Mouse (Mus musculus): ENCODE data around the gene Tesc. TPM values are rescaled to one million over a fixed set of nuclear protein-coding genes. Genes with fewer than 3 reads are reported as not detected.

The Tesc gene
- polyA plus RNA-seq, 1 experiment from 2014 or later: 4.0 TPM

DNA sequence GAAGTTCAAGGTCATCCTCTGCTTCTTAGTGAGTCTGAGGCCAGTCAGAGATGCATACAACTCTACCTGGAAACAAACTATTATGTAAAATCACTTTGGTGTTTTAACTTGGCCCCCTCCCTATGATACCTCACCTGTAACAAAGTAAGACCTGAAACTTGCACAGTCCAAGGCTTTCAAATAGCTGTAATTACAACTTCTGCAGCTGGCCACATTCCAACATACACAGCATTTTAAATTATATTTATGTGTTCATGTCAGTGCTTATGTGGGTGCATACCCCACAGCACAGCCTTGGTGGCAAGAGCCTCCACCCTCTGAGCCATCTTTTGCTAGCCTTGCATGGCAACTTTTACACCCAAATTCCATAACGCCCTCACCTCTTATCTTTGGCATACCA lies 7.1 kb downstream of the Tesc start:
- WGBS: 91% methylated on average over 1 of the region's 1 CpGs
- no peaks in the 10 kb centered on the region for H3K36me3 ChIP-seq (ENCODE audit: control insufficient read depth, insufficient read depth, low read length)
- H3K4me3 ChIP-seq (ENCODE audit: low read length): no peak overlapping the region
- H3K9me3 ChIP-seq (ENCODE audit: control insufficient read depth, low read length): no peaks in the 10 kb centered on the region
- peaks cover 4% of the 10 kb centered on the region; the same call in 1 of the 2 replicates for H3K27me3 ChIP-seq (replicated peaks; ENCODE audit: control insufficient read depth, insufficient read depth, low read length)
- H3K4me2 ChIP-seq (ENCODE audit: low read depth, low read length): no peak overlapping the region
- ATAC-seq: no peak
- H3K4me1 ChIP-seq (ENCODE audit: control insufficient read depth, insufficient read depth, low read length): peaks cover 4% of the 10 kb centered on the region; the same call in 1 of the 2 replicates
- no peak overlapping the region for H3K27ac ChIP-seq (ENCODE audit: low read length)
- H3K9ac ChIP-seq (ENCODE audit: low read depth, low read length): no peak overlapping the region

DNA sequence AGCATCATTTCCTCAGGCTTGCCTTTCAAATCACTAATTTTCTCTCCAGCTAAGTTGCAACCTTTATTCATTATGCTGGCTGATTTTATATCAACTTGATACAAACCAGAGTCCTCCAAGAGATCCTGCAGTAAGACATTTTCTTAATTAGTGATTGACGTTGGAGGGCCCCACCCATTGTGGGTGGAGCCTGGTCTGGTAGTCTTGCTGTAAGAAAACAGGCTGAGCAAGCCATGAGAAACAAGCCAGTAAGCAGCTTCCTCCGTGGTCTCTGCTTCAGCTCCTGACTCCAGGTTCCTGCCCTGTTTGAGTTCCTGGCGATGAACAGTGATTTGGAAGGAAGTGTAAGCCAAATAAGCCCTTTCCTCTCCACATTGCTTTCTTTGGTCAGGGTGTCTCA lies 8.2 kb downstream of the Tesc start:
- Histone ChIP-seq H3K4me1 (ENCODE audit: control insufficient read depth, insufficient read depth, low read length) (peaks cover 4% of the 10 kb centered on the region; the same call in 1 of the 2 replicates), H3K27me3 (replicated peaks; ENCODE audit: control insufficient read depth, insufficient read depth, low read length) (no peaks in the 10 kb centered on the region), H3K4me2 (ENCODE audit: low read depth, low read length) (no peak overlapping the region), H3K9ac (ENCODE audit: low read depth, low read length) (no peak overlapping the region), H3K36me3 (ENCODE audit: control insufficient read depth, insufficient read depth, low read length) (no peaks in the 10 kb centered on the region), H3K4me3 (ENCODE audit: low read length) (no peak overlapping the region), H3K9me3 (ENCODE audit: control insufficient read depth, low read length) (no peaks in the 10 kb centered on the region), H3K27ac (ENCODE audit: low read length) (no peak overlapping the region)
- 52% methylated on average over 3 of the region's 3 CpGs for WGBS
- ATAC-seq: no peak

DNA sequence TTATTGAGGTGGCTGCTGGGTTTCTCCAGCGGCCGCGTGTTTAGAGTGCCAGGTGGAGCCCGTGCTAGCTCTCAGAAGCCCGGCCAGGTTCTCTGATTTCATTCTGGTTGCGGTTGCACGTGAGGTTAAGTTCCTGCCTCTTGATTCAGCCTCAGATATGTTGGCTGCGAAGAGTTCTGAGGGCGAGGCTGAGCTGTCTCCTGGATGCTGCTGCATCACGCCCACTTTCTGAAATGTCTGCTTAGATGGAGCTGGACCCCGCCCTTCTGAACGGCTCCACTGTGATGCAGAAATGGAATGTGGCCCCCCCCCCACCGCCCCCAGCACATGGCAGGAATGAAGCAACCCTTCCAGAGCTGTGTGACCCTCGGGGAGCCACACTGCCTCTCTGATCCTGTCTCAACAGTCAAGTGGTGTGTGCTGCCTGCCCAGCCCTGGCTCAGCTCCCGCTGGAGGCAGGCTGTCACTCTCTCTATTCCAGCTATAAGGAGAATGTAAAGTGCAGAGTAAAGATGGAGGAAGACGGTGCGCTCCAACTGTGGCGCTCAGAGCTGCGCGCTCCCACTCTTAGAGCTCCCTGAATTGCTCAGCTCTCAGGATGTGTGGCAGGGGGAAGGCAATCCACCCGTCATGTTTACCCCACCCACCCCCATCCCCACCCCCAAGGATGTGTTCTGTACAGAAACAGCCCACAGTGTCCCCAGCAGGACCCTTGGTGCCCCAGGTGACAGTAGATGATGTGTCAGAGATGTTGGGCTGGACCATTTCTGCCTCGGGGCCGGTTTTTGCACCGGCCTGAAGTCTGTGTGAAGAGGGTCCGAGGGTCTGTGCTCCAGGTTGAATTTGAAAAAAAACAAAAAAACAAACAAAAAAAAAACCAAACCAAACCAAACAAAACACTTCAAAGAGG lies 9.6 kb downstream of the Tesc start:
- Histone ChIP-seq H3K27ac (ENCODE audit: low read length) (no peak overlapping the region), H3K36me3 (ENCODE audit: control insufficient read depth, insufficient read depth, low read length) (no peaks in the 10 kb centered on the region), H3K9me3 (ENCODE audit: control insufficient read depth, low read length) (no peaks in the 10 kb centered on the region), H3K4me1 (ENCODE audit: control insufficient read depth, insufficient read depth, low read length) (peaks cover 4% of the 10 kb centered on the region; the same call in 1 of the 2 replicates), H3K4me3 (ENCODE audit: low read length) (no peak overlapping the region), H3K9ac (ENCODE audit: low read depth, low read length) (0 out of 2 replicates have a peak overlapping the region, but pooled peaks have one; percentile 2), H3K4me2 (ENCODE audit: low read depth, low read length) (0 out of 2 replicates have a peak overlapping the region, but pooled peaks have one; percentile 4), H3K27me3 (replicated peaks; ENCODE audit: control insufficient read depth, insufficient read depth, low read length) (no peaks in the 10 kb centered on the region)
- ATAC-seq: no peak
- WGBS: 39% methylated on average over 25 of the region's 25 CpGs

DNA sequence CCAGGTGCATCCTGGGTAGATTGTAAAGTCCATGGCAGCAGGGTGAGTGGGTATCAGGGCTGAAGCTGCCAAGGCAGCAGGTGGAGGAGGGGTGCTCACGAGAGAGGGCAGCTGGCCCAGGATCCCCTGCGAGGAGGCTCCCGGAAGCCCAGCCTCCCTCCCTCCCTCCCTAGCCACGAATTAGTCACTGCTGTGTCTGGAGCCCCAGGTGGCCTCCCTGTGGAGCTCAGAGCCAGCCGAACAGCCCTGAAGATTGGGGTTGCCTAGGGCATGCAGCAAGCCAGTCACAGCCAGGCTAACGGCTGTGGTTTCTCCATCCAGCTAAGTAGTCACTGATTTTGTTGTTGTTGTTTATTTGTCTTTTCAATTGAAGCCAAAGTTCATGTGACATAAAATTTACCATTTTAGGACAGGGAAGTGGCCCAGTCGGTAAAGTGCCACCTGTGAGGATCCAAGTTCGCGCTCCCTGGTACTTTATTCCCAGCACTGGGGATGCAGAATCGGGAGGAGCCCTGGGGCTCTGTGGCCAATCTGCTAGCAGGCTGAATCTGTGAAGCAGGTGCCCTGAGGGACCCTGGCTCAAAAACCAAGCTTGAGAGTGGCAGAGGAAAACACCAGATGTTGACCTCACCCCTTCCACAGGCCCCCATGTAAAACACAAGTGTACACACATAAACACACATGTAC lies 10.4 kb downstream of the Tesc start:
- H3K9me3 ChIP-seq (ENCODE audit: control insufficient read depth, low read length): no peaks in the 10 kb centered on the region
- no peaks in the 10 kb centered on the region for H3K36me3 ChIP-seq (ENCODE audit: control insufficient read depth, insufficient read depth, low read length)
- peak; percentile 65; the same call in 1 of the 2 replicates for ATAC-seq
- no peak overlapping the region for H3K27ac ChIP-seq (ENCODE audit: low read length)
- no peak overlapping the region for H3K4me3 ChIP-seq (ENCODE audit: low read length)
- H3K9ac ChIP-seq (ENCODE audit: low read depth, low read length): 0 out of 2 replicates have a peak overlapping the region, but pooled peaks have one; percentile 2
- H3K27me3 ChIP-seq (replicated peaks; ENCODE audit: control insufficient read depth, insufficient read depth, low read length): no peaks in the 10 kb centered on the region
- 0 out of 2 replicates have a peak overlapping the region, but pooled peaks have one; percentile 4 for H3K4me2 ChIP-seq (ENCODE audit: low read depth, low read length)
- WGBS: 13% methylated on average over 10 of the region's 10 CpGs
- H3K4me1 ChIP-seq (ENCODE audit: control insufficient read depth, insufficient read depth, low read length): peaks cover 4% of the 10 kb centered on the region; the same call in 1 of the 2 replicates

DNA sequence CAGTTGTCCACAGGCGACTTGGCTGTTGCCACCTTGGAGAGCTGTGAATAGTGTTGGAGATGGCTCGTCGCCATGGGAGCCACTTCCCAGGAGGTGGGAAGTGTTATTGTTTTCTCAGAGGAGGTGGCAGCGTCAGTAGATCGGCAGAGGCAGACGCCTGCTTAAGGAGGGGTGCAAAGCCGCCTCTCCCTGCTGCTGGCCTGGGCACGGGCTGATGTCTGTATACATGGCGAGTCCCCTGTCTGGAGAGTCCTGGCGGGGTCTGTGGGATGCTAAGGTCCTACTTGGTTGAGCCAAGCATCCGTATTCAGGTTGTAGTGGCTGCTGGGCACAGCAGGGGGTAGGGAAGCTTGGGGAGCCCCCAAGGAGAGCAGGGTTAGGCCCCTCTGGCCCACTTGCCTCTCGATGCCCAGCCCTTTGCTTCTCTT lies 11.7 kb downstream of the Tesc start:
- H3K27ac ChIP-seq (ENCODE audit: low read length): no peak overlapping the region

DNA sequence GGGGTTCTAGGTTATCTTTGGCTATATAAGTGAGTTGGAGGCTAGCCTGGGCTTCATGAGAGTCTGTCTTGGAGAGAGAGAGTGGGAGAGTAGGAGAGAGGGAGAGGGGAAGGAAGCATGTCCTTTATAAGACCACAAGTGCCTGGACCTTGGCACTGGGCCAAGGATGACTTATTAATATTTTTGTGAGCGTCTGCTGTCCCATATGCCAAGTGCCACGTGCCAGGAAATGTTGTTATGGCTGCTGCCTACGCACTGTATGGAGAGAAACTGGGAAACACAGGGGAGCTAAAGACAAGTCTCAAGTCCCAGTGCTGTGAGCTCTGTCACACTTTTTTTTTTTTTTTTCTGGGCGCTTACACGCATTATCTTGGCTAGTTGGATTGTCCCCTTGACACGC lies 15.1 kb downstream of the Tesc start:
- no peak overlapping the region for H3K4me2 ChIP-seq (ENCODE audit: low read depth, low read length)
- H3K4me1 ChIP-seq (ENCODE audit: control insufficient read depth, insufficient read depth, low read length): peaks cover 4% of the 10 kb centered on the region; the same call in 1 of the 2 replicates
- ATAC-seq: no peak
- H3K27ac ChIP-seq (ENCODE audit: low read length): no peak overlapping the region
- no peak overlapping the region for H3K9ac ChIP-seq (ENCODE audit: low read depth, low read length)
- H3K4me3 ChIP-seq (ENCODE audit: low read length): no peak overlapping the region
- 80% methylated on average over 6 of the region's 6 CpGs for WGBS
- no peaks in the 10 kb centered on the region for H3K36me3 ChIP-seq (ENCODE audit: control insufficient read depth, insufficient read depth, low read length)
- no peaks in the 10 kb centered on the region for H3K9me3 ChIP-seq (ENCODE audit: control insufficient read depth, low read length)
- H3K27me3 ChIP-seq (replicated peaks; ENCODE audit: control insufficient read depth, insufficient read depth, low read length): no peaks in the 10 kb centered on the region

More for the DNA sequence above, 11.7 kb downstream of the Tesc start:
- no peak for ATAC-seq
- Histone ChIP-seq H3K4me3 (ENCODE audit: low read length) (no peak overlapping the region), H3K4me2 (ENCODE audit: low read depth, low read length) (no peak overlapping the region), H3K36me3 (ENCODE audit: control insufficient read depth, insufficient read depth, low read length) (no peaks in the 10 kb centered on the region), H3K27me3 (replicated peaks; ENCODE audit: control insufficient read depth, insufficient read depth, low read length) (no peaks in the 10 kb centered on the region), H3K9ac (ENCODE audit: low read depth, low read length) (no peak overlapping the region), H3K9me3 (ENCODE audit: control insufficient read depth, low read length) (no peaks in the 10 kb centered on the region), H3K4me1 (ENCODE audit: control insufficient read depth, insufficient read depth, low read length) (peaks cover 4% of the 10 kb centered on the region; the same call in 1 of the 2 replicates)
- WGBS: 46% methylated on average over 12 of the region's 12 CpGs

DNA sequence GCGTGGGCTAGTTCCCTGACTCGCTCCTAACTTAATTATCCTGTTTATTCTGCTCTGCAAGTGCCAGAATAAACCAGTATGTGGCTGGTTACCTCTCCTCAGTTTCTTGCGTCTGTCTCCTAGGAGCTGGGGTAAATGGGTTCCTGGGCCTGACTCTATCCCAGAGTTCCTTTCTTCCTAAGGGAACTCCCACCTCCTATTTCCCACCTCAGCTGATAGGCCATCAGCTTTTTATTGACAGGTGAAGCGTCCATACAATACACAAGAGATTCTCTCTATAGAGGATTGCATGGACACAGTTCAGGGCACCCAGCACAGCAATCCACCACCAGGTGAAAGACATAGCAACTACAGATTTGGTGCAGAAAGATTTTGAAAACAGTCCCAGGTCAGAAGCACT lies 16.2 kb downstream of the Tesc start:
- no peak overlapping the region for H3K9ac ChIP-seq (ENCODE audit: low read depth, low read length)
- H3K4me1 ChIP-seq (ENCODE audit: control insufficient read depth, insufficient read depth, low read length): no peaks in the 10 kb centered on the region
- H3K27me3 ChIP-seq (replicated peaks; ENCODE audit: control insufficient read depth, insufficient read depth, low read length): no peaks in the 10 kb centered on the region
- no peak overlapping the region for H3K27ac ChIP-seq (ENCODE audit: low read length)
- 81% methylated on average over 4 of the region's 4 CpGs for WGBS
- H3K36me3 ChIP-seq (ENCODE audit: control insufficient read depth, insufficient read depth, low read length): no peaks in the 10 kb centered on the region
- no peak overlapping the region for H3K4me2 ChIP-seq (ENCODE audit: low read depth, low read length)
- no peak overlapping the region for H3K4me3 ChIP-seq (ENCODE audit: low read length)
- ATAC-seq: no peak
- no peaks in the 10 kb centered on the region for H3K9me3 ChIP-seq (ENCODE audit: control insufficient read depth, low read length)

DNA sequence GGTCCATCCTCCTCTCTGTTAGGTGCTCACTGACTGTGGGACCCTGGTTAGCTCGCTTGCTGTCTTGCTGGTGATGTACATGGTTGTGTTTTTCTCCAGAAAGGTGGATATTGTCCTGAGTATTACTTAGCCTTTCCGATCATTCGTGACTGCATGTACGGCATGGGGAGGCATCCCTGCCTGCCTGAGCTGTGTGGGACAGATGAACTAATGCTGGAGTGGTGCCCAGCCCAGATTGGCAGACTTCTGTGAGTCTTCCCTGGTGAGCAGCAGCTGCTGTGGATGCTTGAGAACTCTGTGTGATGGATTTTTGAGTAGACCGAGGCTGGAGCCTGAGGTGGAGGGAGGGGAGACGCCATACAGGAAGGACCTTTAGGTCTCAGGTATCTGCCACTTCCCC lies 17.4 kb downstream of the Tesc start:
- Histone ChIP-seq H3K9me3 (ENCODE audit: control insufficient read depth, low read length) (no peaks in the 10 kb centered on the region), H3K36me3 (ENCODE audit: control insufficient read depth, insufficient read depth, low read length) (no peaks in the 10 kb centered on the region), H3K4me2 (ENCODE audit: low read depth, low read length) (no peak overlapping the region), H3K4me3 (ENCODE audit: low read length) (no peak overlapping the region), H3K27me3 (replicated peaks; ENCODE audit: control insufficient read depth, insufficient read depth, low read length) (no peaks in the 10 kb centered on the region), H3K9ac (ENCODE audit: low read depth, low read length) (no peak overlapping the region), H3K27ac (ENCODE audit: low read length) (no peak overlapping the region), H3K4me1 (ENCODE audit: control insufficient read depth, insufficient read depth, low read length) (no peaks in the 10 kb centered on the region)
- 85% methylated on average over 6 of the region's 6 CpGs for WGBS
- no peak for ATAC-seq

DNA sequence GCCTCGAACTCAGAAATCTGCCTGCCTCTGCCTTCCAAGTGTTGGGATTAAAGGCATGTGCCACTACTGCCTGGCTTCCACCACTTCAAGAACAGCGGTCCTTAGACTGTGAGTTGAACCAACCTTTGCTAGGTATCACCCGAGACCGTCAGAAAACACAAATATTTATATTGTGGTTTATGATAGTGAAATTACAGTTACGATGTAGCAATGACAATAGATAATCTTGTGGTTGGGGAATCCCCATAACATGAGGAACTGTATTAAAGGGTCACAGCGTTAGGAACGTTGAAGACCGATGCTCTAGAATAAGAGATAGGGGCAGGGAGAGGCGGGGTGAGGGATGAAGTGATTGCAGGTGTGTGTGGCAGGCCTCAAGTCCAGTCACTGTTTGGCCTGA lies 17.8 kb downstream of the Tesc start:
- Histone ChIP-seq H3K9ac (ENCODE audit: low read depth, low read length) (no peak overlapping the region), H3K4me2 (ENCODE audit: low read depth, low read length) (no peak overlapping the region), H3K4me1 (ENCODE audit: control insufficient read depth, insufficient read depth, low read length) (no peaks in the 10 kb centered on the region), H3K27ac (ENCODE audit: low read length) (no peak overlapping the region), H3K9me3 (ENCODE audit: control insufficient read depth, low read length) (no peaks in the 10 kb centered on the region), H3K36me3 (ENCODE audit: control insufficient read depth, insufficient read depth, low read length) (no peaks in the 10 kb centered on the region), H3K27me3 (replicated peaks; ENCODE audit: control insufficient read depth, insufficient read depth, low read length) (no peaks in the 10 kb centered on the region), H3K4me3 (ENCODE audit: low read length) (no peak overlapping the region)
- no peak for ATAC-seq
- WGBS: 86% methylated on average over 9 of the region's 9 CpGs

Measured in intestine, embryonic 16.5 days (tissue).